Mouse (Mus musculus): ENCODE measurements around the gene Gm4922.

- no peak for TF ChIP-seq CEBPB (IDR thresholded peaks at IDR 0.05; ENCODE audit: low read depth)
- TF ChIP-seq MAX (IDR thresholded peaks at IDR 0.05), result no peak
- TF ChIP-seq CTCF (IDR thresholded peaks at IDR 0.05; ENCODE audit: control insufficient read depth, insufficient read depth, insufficient read length), result no peak
Measured at GRCm38 (mm10) chr10:18827936-18828335, 41.3 kb upstream of the Gm4922 start.

Measured in C2C12 (cell line).